Mouse (Mus musculus): ENCODE results near the gene Gm42372.

The Gm42372 gene

GRCm38 (mm10) chr7:16961678-16962077, 21.2 kb upstream of the Gm42372 start:
- no peak for DNase-seq

DNA sequence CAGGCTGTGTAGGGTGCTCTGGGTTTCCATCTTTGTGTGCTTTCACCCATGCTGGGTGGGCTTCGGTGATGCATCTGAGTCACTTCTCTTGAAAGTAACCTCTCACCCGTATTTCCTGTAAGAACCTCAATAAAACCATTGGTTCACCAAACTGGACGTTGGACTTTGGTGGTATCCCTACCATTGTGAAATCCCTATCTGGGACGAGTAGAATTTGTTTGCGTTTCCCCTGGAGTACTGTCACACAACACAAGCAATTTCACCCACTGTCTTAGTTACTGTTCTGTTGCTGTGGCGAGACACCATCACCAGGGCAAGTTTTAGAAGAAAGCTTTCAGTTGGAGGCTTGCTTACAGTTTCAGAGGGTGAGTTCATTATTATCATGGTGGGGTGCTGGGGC, 14.5 kb upstream of the Gm42372 start:
- no peak for DNase-seq

- DNase-seq: no peak
Measured at GRCm38 (mm10) chr7:16971160-16971559, 11.7 kb upstream of the Gm42372 start.

- DNase-seq: peak in 1 of 2 experiments; percentile 66
Measured at GRCm38 (mm10) chr7:16974018-16974417, 8.9 kb upstream of the Gm42372 start.

DNA sequence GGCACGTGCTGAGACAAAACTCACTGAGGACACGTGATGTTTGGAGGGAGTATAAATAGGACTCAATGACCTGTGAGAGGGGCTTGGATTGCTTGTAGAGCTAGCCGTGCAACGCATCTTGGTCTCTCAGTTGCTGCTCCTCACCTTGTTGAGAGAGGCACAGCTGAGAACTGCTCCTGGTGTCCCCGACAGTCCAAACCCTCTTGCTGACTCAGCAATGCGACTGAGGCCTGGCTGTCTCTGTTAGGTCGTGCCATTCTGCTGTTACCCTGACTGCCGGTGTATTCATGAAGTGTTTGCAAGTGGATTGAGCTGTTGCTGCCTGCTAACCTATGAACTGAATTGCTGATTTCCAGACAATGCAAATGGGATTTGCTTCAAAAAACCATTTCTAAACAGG, 6.6 kb upstream of the Gm42372 start:
- no peak for DNase-seq

DNA sequence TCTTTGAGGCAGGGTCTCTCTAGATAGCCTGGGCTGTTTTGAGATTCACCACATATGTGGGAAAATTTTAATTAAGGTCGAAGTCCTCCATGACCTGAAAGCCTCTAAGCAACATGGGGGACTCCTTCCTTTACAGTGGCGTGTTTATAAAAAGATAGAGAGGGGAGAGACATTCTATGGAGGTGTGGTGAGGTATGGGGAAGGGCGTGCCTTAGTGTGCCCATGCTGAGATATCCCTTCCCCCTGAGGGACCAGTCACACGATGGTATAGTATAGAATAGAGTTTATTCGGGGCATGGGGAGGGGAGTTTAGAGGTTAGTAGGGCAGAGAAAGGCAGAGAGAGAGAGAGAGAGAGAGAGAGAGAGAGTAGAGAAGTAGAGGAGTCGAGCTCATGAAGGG, 4.7 kb upstream of the Gm42372 start:
- DNase-seq: no peak

DNA sequence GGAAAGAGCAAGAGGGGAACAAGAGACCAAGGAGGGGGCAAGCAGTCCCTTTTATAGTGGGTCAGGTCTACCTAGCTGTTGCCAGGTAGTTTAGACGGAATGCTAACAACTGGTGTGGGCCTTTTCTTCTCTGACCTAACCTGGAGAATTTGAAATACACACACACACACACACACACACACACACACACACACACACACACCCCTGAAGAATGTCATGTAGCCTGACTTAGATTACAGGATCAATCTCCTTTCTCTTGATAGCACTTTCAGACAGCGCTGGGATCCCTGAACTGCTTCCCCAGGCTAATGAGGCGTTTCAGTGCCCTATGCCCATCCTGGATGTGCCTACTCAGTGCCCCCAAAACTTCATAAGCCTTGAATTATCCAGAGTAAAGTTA, 4.3 kb upstream of the Gm42372 start:
- no peak for DNase-seq

- DNase-seq: peak; percentile 46 to 64
Measured at GRCm38 (mm10) chr7:16980348-16980747, 2.5 kb upstream of the Gm42372 start.

DNA sequence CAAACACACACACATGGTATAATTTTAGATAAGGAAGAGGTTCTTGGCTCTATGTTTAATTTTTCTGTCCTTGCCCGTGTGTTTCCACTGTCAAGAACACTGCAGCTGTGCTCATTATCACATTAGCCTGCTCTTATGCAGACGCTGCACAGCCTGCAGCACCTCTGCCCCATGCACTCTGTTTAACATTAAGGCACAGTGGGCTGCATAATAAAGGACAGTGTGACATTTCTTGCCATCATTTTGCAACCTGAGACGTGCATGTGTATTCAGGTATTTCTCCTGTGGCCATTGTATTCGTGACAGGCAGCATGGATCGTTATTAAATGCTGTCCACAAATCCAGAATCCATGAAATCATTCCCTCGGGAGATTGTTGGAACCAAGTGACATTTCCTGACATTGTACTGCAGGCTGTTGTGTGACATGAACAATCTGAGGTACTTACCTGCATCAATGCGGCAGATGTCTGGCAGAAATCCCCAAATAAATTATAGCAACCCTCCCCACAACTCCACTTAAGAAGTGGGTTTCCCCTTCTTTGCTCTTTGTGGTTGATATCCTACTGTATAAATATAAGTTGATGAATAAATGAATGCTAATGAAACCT, 4.8 kb downstream of the Gm42372 start:
- no peak for DNase-seq

GRCm38 (mm10) chr7:16988405-16988804, 5.5 kb downstream of the Gm42372 start:
- DNase-seq: peak in 1 of 2 experiments; percentile 67

GRCm38 (mm10) chr7:16990006-16990744, 7.3 kb downstream of the Gm42372 start:
- DNase-seq: no peak

DNA sequence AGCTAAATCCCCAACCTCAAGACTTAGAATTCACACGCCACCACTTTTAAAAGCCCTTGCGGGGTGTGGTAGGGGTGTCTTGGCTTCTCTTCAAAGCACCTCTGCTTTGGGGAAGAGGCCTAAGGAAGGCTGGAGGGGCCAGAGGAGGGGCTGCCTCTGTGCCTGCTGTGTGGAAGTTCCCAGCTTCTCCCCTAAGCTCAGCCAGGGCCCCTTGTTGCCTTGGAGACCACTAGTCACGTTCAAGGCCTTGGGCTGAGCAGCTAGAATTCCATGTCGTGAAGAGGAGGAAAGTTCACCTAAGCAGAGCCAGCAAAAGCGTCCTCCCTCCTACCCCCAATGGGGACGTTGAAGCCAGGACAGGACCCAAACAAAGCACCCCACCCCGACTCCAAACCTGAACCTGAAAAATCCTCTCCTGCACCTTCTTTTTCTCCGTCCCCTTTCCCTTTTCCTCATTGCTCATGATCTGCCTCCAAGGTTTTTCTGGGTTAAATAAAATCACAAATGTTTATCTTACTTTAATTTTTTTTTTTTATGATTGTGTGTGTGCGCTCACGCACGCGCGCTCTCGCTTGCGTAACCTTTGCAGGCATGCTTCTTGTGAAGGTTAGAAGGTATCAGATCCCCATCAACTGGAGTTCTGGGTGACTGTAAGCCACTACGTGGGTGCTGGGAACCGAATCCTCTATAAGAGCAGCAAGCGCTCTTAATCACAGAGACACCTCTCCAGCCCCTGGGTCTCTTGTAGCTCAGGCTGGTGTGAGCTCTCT, 9.0 kb downstream of the Gm42372 start:
- DNase-seq: no peak

DNA sequence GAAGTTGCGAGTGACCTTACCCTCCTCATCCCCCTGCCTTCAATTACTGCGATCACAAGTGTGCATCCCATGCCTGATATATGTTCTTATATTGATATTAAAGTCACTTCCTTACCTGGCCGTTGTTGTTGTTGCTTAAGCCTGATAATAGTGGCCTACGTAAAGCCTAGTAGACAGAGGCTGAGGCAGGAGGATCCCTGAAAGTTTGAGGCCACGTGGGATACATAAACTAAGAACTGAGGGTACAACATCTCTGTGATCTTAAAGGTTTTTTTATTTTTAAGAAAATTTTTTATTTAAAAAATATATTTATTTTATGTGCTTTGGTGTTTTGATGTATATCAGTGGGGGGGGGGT, 9.5 kb downstream of the Gm42372 start, which contains the start of gene Ccdc8:
Gene Ccdc8 (plus strand): TSS at position 258 of the 357 bp plus-strand sequence.
- DNase-seq: no peak

DNA sequence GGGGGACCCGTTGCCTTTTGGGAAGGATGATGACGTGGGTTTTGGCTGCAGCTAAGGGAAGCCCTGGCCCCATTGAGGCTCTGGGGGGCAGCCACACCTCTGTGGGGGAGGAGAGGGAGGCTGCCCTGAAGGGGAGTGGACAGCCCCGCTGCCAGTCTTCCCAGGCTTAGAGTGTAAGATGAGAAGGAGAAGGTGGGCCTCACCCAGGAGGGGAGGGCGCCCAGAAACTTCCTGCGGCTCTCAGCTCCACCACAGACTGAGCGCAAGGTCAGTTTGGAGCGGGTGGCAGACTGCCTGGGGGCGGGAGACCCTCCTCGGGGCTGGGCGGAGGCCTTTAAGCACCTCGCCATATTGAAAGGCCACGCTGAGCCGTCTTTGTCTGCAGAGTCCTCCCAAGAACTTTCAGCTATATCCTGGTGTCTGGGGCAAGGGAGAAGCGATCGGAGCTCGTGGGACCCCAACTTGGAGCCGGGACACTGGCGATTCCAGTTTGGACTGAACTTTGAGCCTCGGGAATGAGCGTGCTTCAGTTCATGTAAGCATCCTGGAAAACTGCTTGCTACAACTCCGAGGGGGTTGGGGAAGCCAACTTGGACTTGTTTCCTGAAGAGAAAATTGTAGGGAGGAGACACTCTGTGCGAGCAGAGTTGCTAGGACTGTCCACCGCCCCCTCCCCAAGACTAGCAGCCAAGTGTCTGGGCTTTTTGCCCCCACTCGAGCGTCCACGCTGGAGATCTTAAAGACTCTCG, 10.9 kb downstream of the Gm42372 start:
- no peak for DNase-seq

DNA sequence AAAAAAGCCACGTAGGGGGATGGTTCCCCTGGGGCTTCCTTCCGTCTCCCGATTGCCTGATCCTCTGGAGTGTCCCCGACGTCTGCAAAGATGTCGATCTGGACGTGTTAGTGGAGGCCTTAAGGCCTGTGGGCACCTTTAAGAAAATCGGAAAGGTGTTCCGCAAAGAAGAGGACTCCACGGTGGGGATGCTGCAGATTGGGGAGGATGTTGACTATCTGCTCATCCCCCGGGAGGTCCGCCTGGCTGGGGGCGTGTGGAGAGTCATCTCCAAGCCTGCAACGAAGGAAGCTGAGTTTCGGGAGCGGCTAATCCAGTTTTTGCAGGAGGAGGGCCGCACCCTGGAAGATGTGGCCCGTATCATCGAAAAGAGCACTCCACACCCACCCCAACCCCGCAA, 11.5 kb downstream of the Gm42372 start:
- DNase-seq: no peak

DNA sequence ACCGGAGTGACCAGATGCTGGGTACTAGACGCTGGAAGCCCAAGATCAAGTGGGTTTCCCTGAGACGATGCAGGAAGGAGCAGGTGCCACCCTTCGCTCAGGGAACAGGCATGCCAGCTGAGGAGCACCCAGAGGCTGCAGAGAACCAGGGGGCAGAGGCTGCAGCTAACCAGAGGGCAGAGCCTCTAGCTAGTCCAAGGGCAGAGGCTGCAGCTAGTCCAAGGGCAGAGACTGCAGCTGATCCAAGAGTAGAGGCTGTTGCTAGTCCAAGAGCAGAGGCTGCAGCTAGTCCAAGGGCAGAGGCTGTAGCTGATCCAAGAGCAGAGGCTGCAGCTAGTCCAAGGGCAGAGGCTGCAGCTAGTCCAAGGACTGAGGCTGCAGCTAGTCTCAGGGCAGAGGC, 12.5 kb downstream of the Gm42372 start:
- no peak for DNase-seq

GRCm38 (mm10) chr7:16999233-16999632, 16.3 kb downstream of the Gm42372 start:
- DNase-seq: no peak

DNA sequence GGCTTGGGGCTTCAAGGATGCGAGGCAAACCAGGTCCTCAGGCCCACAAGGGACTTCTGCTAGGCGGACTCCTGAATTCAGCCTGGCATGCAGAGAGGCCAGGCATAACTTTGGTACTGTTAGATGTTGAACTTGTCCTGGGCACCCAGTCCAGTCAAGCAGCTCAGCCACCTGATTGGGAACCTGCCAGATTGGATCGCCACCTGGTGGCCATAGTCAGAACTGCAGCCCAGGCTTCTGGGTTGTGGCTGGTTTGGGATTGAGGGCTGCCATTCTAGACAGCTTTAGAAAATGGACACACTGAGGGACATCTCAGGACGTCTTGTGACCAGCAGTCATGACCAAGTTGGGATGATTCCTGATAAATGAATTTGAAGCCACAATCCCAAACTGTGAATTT, 16.8 kb downstream of the Gm42372 start:
- DNase-seq: peak; percentile 97

- DNase-seq: peak; percentile 95 to 96
Measured at GRCm38 (mm10) chr7:17002375-17003195, 19.7 kb downstream of the Gm42372 start.

GRCm38 (mm10) chr7:17003230-17003960, 20.5 kb downstream of the Gm42372 start:
- DNase-seq: peak; percentile 58 to 86

GRCm38 (mm10) chr7:17004716-17005115, 21.8 kb downstream of the Gm42372 start:
- DNase-seq: peak in 1 of 2 experiments; percentile 55

All from cerebellum, postnatal 14 days (tissue).